Mouse (Mus musculus): Measurements from ENCODE around the gene Cers1. TPM values are rescaled to one million over a fixed set of nuclear protein-coding genes. Genes with fewer than 3 reads are reported as not detected.

Cers1 gene
- polyA plus RNA-seq, 1 experiment from 2014 or later = 3.6 TPM

DNA sequence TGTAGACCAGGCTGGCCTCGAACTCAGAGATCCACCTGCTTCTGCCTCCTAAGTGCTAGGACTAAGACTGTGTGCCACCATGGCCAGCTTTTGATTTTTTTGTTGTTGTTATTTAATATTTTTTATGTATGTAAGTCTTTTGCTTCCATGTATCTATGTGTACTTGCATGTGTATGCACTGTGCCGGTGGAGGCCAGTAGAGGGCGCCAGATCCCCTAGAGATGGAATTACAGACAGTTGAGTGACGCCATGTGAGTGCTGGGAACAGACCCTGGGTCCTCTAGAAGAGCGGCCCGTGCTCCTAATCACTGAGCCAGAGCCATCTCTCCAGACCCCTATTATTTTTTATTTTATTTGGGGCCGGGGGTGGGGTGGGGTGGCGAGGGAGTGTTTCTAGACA is 28.8 kb upstream of the Cers1 start:
- H3K9ac ChIP-seq = no peak overlapping the region
- no peak overlapping the region for H3K27ac ChIP-seq (ENCODE audit: low read depth)
- H3K4me1 ChIP-seq (ENCODE audit: insufficient read depth) = no peaks in the 10 kb centered on the region; the same call in 1 of the 2 replicates
- peak; percentile 48; the same call in 1 of the 2 replicates for TF ChIP-seq CTCF (IDR thresholded peaks at IDR 0.05; ENCODE audit: low read depth)
- no peak overlapping the region for H3K4me2 ChIP-seq
- ATAC-seq (ENCODE audit: insufficient read depth) (no peak), DNase-seq (no peak)
- WGBS = 87% methylated on average over 8 of the region's 8 CpGs
- no peaks in the 10 kb centered on the region for H3K27me3 ChIP-seq (ENCODE audit: insufficient read depth, low read length)
- no peak overlapping the region for H3K4me3 ChIP-seq (ENCODE audit: low read depth, low read length)
- H3K36me3 ChIP-seq (ENCODE audit: insufficient read depth) = peaks cover 68% of the 10 kb centered on the region
- peaks cover 3% of the 10 kb centered on the region; the same call in 1 of the 2 replicates for H3K9me3 ChIP-seq (ENCODE audit: low read depth, low read length)

DNA sequence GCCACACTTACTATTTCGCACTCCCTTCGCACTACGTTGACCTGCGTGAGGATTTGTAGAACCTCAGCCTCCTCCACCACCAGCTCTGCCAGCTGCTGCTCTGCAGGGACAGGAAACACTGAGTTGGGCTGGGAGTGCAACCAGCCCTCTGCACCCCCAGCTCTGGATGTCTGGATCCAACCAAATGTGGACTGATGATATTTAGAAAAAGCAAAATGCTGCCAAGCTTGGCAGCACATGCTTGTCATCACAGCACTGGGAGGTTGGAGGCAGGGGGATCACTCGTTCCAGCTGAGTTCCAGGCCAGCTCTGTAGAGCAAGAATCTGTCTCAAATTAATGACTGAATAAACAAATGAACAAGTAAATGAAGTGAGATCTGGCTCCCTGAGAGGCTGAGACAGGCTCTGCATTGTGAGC is 21.6 kb upstream of the Cers1 start:
- 0 out of 2 replicates have a peak, but pooled peaks cover 8% of the 10 kb centered on the region for H3K4me1 ChIP-seq (ENCODE audit: insufficient read depth)
- H3K9me3 ChIP-seq (ENCODE audit: low read depth, low read length) = no peaks in the 10 kb centered on the region
- ATAC-seq (ENCODE audit: insufficient read depth) (peak; percentile 86), DNase-seq (peak; percentile 90)
- H3K9ac ChIP-seq = no peak overlapping the region
- peak overlapping the region; percentile 83; the same call in 1 of the 2 replicates for H3K27ac ChIP-seq (ENCODE audit: low read depth)
- no peak for TF ChIP-seq CTCF (IDR thresholded peaks at IDR 0.05; ENCODE audit: low read depth)
- H3K4me3 ChIP-seq (ENCODE audit: low read depth, low read length) = no peak overlapping the region
- 28% methylated on average over 5 of the region's 5 CpGs for WGBS
- H3K36me3 ChIP-seq (ENCODE audit: insufficient read depth) = peaks cover 93% of the 10 kb centered on the region
- peak overlapping the region; percentile 27; the same call in 1 of the 2 replicates for H3K4me2 ChIP-seq
- no peaks in the 10 kb centered on the region for H3K27me3 ChIP-seq (ENCODE audit: insufficient read depth, low read length)

DNA sequence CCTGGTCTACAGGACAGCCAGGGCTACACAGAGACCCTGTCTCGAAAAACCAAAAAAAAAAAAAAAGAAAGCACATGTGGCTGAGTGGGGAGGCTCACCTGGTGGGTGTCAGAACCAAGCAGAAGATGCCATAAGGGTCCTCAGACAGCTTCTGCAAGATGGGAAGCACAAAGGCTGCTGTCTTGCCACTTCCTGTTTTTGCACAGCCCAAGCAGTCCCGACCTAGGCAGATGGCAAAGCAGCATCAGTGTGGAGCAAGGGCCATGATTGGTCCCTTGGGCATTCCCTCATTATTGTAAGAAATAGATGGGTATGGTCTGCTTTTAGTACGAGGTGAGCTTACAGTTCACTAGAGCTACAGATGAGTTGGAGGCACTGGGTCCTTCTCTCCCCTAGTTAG is 14.7 kb upstream of the Cers1 start:
- WGBS = 78% methylated on average over 3 of the region's 3 CpGs
- Histone ChIP-seq H3K27me3 (ENCODE audit: insufficient read depth, low read length) (no peaks in the 10 kb centered on the region), H3K4me2 (no peak overlapping the region; the same call in 1 of the 2 replicates), H3K9me3 (ENCODE audit: low read depth, low read length) (no peaks in the 10 kb centered on the region), H3K4me3 (ENCODE audit: low read depth, low read length) (no peak overlapping the region), H3K27ac (ENCODE audit: low read depth) (no peak overlapping the region), H3K36me3 (ENCODE audit: insufficient read depth) (peaks cover 55% of the 10 kb centered on the region), H3K4me1 (ENCODE audit: insufficient read depth) (peaks cover 13% of the 10 kb centered on the region), H3K9ac (no peak overlapping the region)
- TF ChIP-seq CTCF (IDR thresholded peaks at IDR 0.05; ENCODE audit: low read depth) = no peak
- ATAC-seq (ENCODE audit: insufficient read depth) = no peak
- no peak for DNase-seq

DNA sequence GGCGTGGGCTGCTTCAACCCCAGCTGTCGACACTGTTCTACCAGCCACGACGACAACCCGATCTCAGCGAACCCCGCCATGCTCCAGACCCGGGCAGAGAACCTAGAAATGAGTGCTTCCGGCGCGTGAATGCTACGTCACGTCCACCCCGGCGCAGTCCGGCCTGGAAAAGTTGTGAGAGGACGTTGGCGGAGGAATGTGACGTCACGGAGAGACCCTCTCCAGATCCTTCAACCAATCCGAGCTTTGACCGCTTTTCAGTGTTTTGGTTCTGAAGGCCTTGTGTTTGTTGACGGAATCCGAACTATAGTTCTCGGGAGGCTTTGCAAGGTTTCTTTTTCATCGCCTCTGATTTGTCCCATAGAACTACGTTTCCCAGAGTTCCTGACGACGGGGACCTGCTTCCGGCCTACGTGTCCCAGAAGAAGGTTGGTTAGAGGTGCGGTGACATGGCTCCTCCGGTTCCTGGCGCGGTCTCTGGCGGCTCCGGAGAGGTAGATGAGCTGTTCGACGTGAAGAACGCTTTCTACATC is 13.2 kb upstream of the Cers1 start, which contains the start of the genes Ddx49 and Cope:
Gene Ddx49 (minus strand): TSS at position 132 of the 533 bp plus-strand sequence.
Gene Cope (plus strand): TSS at position 161 of the 533 bp plus-strand sequence.
- no peak for TF ChIP-seq CTCF (IDR thresholded peaks at IDR 0.05; ENCODE audit: low read depth)
- DNase-seq (peak; percentile 98), ATAC-seq (ENCODE audit: insufficient read depth) (peak; percentile 93)
- Histone ChIP-seq H3K9ac (peak within 1 kb of the TSS; percentile 84), H3K9me3 (ENCODE audit: low read depth, low read length) (no peaks in the 10 kb centered on the region), H3K36me3 (ENCODE audit: insufficient read depth) (peaks cover 53% of the 10 kb centered on the region), H3K4me3 (ENCODE audit: low read depth, low read length) (peak within 1 kb of the TSS; percentile 88), H3K27ac (ENCODE audit: low read depth) (peak within 1 kb of the TSS; percentile 31; the same call in 1 of the 2 replicates), H3K4me1 (ENCODE audit: insufficient read depth) (peaks cover 13% of the 10 kb centered on the region), H3K4me2 (peak within 1 kb of the TSS; percentile 75), H3K27me3 (ENCODE audit: insufficient read depth, low read length) (no peaks in the 10 kb centered on the region)
- WGBS = under 1% methylated on average over 40 of the region's 40 CpGs

DNA sequence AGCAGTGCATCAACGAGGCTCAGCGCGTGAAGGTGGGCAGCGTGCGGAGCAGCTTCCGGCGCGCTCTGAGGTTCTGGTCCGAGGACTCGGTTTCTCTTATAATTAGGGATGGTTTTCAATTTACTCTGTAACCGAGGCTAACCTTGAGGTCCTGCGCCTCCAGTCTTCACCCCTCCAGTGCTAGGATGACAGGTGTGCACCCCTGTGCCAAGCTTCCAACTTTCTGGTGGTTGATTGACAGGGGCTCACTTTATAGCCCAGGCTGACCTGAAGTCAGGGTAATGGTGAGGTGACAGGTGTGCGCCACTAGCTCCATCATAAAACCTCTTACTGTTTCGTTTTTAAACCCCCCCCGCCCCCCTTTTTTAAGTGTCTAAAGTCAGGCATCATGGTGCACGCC is 12.7 kb upstream of the Cers1 start:
- Histone ChIP-seq H3K9ac (peak overlapping the region; percentile 84), H3K4me1 (ENCODE audit: insufficient read depth) (peaks cover 13% of the 10 kb centered on the region), H3K27me3 (ENCODE audit: insufficient read depth, low read length) (no peaks in the 10 kb centered on the region), H3K36me3 (ENCODE audit: insufficient read depth) (peaks cover 53% of the 10 kb centered on the region), H3K4me3 (ENCODE audit: low read depth, low read length) (peak overlapping the region; percentile 88), H3K4me2 (peak overlapping the region; percentile 75), H3K27ac (ENCODE audit: low read depth) (peak overlapping the region; percentile 31; the same call in 1 of the 2 replicates), H3K9me3 (ENCODE audit: low read depth, low read length) (no peaks in the 10 kb centered on the region)
- TF ChIP-seq CTCF (IDR thresholded peaks at IDR 0.05; ENCODE audit: low read depth) = no peak
- ATAC-seq (ENCODE audit: insufficient read depth) (no peak; the same call in 1 of the 2 replicates), DNase-seq (no peak)
- 4% methylated on average over 16 of the region's 16 CpGs for WGBS

DNA sequence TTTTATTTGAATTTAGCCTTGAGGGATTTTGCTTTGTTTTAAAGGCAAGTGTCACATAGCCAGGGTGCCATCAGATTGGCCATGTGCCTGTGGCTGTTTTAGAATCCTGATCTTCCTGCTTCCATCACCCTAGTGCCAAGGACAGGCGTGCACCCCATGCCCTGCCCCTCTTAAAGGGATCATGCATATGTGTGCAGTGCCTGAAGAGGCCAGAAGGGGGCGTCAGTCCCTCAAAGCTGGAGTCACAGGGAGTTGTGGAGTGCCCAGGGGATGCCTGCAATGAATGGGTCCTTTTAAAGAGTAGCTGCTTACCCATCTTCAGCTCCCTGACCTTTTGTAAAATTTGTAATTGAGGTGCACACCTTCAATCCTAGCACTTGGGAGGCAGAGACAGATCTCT is 6.3 kb upstream of the Cers1 start:
- Histone ChIP-seq H3K36me3 (ENCODE audit: insufficient read depth) (peaks cover 84% of the 10 kb centered on the region), H3K4me3 (ENCODE audit: low read depth, low read length) (no peak overlapping the region), H3K9me3 (ENCODE audit: low read depth, low read length) (no peaks in the 10 kb centered on the region), H3K4me2 (no peak overlapping the region), H3K27ac (ENCODE audit: low read depth) (no peak overlapping the region), H3K4me1 (ENCODE audit: insufficient read depth) (no peaks in the 10 kb centered on the region), H3K27me3 (ENCODE audit: insufficient read depth, low read length) (no peaks in the 10 kb centered on the region), H3K9ac (no peak overlapping the region)
- DNase-seq = peak; percentile 43
- ATAC-seq (ENCODE audit: insufficient read depth) = no peak
- peak; percentile 70 for TF ChIP-seq CTCF (IDR thresholded peaks at IDR 0.05; ENCODE audit: low read depth)
- 31% methylated on average over 2 of the region's 2 CpGs for WGBS

DNA sequence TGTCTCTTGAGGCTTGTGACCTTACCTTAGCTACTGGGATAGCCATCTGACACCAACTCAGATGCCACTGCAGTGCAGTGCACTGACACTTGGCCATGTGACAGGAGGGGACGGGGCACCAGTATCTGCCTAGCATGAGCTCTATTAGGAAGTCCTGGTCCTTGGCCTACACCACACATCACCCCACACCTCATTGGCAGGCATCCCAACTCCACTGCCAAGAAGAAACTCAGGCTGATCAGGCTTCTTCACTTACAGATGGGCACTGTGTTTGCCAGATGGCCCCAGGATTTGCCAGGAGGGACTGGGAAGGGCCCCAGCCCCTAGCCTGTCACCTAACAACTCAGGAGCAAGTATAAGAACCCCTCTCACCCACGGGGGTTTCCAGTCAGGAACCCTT is 2.2 kb upstream of the Cers1 start:
- Histone ChIP-seq H3K36me3 (ENCODE audit: insufficient read depth) (peaks cover 46% of the 10 kb centered on the region), H3K27me3 (ENCODE audit: insufficient read depth, low read length) (no peaks in the 10 kb centered on the region), H3K27ac (ENCODE audit: low read depth) (no peak overlapping the region), H3K4me2 (no peak overlapping the region), H3K4me1 (ENCODE audit: insufficient read depth) (peaks cover 18% of the 10 kb centered on the region), H3K9ac (no peak overlapping the region), H3K4me3 (ENCODE audit: low read depth, low read length) (no peak overlapping the region), H3K9me3 (ENCODE audit: low read depth, low read length) (no peaks in the 10 kb centered on the region)
- TF ChIP-seq CTCF (IDR thresholded peaks at IDR 0.05; ENCODE audit: low read depth) = no peak
- DNase-seq (no peak), ATAC-seq (ENCODE audit: insufficient read depth) (no peak)
- 81% methylated on average over 2 of the region's 2 CpGs for WGBS
